Mouse (Mus musculus) brain, embryonic 14.5 days (tissue): Measurements from ENCODE around the gene Gng8.

ENCODE experiments used
- CTCF ChIP-seq: fragments of 200-500 bp; IDR thresholded peaks from 2 replicates; pipeline ENCODE4 v1.5.1; 2012; ENCODE audit warnings: inconsistent platforms, mild to moderate bottlenecking, moderate library complexity, borderline replicate concordance; ENCODE audit not compliant: insufficient read depth, insufficient read length; ENCODE audit errors: extremely low read depth
- POLR2A ChIP-seq: fragments of 200-500 bp; IDR thresholded peaks from 2 replicates; pipeline ENCODE4 v1.6.1; 2012; ENCODE audit warnings: mild to moderate bottlenecking, inconsistent platforms, borderline replicate concordance; ENCODE audit not compliant: poor library complexity, insufficient read depth, insufficient read length, severe bottlenecking; ENCODE audit errors: extremely low read depth

DNA sequence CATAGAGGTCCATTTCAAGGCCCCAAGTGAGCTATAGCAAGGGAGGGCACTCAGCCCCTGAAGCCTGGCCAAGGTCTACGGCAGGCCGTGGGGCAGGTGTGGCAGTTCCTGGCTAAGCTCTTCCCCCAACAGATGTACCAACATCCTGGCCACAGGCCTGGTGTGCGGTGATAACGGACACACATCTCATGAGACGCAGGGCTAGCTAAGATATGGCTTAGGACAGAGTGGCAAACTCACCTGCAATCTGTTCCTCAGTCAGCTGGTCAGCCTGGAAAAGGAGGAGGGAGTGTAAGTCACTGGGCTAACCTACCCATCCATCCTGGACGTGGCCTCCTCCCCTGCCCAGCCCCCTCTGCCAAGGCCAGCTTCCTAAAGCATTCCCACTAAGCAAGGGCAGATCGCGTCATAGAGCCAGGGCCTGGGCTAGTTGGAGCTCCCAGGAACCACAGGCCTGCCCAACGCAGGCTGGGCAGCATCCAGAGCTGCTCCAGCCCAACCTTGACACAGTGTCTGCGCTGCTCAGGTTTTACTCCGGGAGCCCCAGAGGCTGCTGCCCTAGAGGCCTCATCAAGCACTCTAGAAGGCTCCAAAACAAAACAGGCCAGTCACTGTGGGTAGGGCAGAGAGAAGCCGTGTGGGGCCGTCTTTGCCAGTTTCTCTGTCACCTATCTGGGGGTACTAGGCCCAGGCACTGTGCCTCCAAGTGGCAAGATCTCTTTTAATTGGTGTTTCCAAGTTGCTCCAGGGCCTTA is 28.0 kb downstream of the Gng8 start:
- no peak for TF ChIP-seq POLR2A
- no peak for TF ChIP-seq CTCF
